Mouse (Mus musculus): ENCODE results near the gene Mast4.

GRCm38 (mm10) chr13:102851253-102851652, 483.0 kb downstream of the Mast4 start:
- TF ChIP-seq GATA1 (IDR thresholded peaks at IDR 0.05; ENCODE audit: low read length), result no peak
- no peak for TF ChIP-seq TAL1 (IDR thresholded peaks at IDR 0.05; ENCODE audit: low read length)

All from erythroblast, embryonic 14.5 days (primary cell).